Mouse (Mus musculus) layer of hippocampus, adult 9-10 months (tissue): Measurements from ENCODE around the gene Nfatc2ip.

Source experiments
- DNase-seq: peaks from one replicate; pipeline ENCODE4 v3.0.0; 2022; ENCODE audit warnings: low spot score

Nfatc2ip gene

DNA sequence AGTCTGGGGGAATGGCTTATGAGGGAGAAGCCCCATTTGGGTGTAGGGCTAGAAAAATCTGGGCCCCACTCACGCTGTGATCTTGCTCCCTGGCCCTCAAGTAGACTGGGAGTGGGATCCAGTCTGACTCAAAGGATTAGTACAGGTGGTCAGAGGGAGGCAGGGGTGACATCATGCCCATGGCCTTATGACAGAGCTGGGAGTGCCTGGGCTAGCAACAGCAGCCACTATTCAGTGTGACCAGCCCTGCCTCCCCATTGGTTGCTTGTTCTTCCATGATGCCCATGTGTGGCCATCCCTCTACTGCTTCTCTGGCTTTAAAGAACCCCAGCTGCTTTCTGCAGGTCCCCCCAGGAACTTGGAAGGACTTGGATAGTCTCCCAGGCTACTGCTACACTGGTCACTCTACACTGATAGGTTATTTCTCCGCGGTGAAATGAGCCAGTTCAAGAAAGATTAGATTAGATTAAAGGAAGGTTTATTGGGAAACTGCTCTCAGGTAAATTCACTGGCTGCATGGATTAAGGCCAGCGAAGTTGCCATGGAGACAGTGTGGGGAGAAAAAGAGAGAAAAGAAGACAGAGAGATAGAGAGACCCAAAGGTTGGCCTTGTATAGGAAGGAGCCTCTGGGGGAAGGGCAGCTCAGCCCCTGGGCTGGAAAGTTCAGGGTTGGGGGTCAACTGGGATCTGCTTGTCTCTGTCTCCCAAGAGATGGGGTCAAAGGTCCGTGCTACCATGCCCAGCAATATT lies 40.5 kb downstream of the Nfatc2ip start:
- DNase-seq, result no peak

DNA sequence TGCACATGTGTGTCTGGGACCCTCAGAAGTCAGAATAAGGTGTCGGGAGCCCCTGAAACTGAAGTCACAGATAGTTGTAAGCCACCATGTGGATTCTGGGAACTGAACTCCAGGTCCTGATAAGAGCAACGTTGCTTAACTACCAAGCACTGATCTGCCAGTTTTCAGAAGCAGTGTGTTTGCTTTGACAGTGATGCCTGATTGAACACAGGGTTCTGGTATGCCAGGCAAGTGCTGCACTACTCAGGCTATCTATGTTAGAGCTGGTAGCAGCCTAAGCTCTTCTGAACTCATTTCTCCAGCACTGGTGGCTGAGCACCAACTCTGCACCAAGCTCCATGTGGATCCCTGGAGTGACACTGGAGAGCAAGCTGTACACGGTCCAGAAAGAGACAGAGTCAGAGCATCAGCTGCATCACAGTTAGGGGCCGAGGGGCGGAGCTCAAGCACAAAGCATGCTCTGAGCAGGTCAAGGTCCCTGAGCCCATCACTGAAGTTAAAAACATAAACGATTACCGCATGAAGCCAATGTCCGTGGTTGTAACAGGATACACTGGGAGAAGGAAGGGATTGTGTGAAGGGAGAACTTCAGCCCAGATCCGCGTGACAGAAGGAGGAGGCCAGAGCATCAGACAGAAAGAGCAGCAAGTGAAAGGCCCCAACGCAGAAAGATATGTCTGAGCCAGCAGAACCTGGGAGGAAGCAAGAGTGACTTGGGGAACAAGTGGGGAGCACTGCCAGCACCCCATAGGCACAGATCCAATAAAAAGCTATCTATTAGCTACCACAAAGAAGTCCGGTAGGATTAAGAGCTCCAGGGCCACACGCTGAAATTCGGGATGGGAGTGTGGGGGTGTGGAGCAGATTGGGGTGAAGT lies 41.6 kb downstream of the Nfatc2ip start:
- DNase-seq, result no peak

DNA sequence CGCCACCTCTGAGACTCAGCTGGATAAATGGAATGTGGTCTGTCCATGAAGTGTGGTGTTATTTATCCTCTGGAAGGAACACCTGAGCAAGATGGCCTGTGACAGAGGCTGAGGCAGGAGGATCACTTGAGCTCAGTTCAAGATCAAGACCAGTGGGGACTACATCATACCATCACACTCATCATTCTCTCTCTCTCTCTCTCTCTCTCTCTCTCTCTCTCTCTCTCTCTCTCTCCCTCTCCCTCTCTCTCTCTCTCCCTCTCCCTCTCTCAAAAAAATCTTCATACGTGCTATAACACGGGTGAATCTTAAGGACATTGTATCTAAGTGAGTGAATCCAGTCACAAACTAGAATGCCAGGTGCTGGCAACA lies 42.6 kb downstream of the Nfatc2ip start:
- DNase-seq, result no peak

DNA sequence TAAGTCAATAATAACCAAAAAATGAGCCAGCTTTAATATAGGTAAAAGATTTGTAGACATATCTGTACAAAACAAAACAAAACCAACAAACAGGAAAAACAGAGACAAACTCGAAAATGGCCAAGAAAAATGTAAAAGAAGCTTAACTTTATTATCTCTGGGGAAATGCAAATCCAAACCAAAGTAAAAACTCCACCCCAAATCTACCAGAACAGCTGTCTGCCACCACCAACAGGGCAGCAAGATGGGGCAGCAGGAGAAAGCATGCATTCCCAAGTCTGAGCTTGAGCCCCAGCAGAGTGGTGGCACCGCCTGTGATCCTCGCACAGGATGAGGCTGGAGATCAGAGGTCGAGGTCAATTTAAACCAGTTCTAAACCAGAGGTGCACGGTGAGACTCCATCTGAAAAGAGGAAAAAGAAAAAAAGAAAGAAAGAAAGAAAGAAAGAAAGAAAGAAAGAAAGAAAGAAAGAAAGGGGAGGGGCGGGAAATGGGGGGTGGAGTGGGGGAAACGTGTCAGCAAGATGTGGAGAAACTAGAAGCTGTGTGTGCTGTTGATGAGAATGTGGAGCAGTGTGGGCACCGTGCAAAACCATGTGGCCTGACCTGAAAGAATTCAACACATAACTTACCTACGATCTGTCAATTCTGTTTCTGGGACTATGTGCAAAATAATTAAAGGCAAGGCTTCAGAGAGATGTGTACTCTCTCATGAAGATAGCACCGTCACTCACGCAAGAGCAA lies 43.1 kb downstream of the Nfatc2ip start:
- DNase-seq, result no peak

DNA sequence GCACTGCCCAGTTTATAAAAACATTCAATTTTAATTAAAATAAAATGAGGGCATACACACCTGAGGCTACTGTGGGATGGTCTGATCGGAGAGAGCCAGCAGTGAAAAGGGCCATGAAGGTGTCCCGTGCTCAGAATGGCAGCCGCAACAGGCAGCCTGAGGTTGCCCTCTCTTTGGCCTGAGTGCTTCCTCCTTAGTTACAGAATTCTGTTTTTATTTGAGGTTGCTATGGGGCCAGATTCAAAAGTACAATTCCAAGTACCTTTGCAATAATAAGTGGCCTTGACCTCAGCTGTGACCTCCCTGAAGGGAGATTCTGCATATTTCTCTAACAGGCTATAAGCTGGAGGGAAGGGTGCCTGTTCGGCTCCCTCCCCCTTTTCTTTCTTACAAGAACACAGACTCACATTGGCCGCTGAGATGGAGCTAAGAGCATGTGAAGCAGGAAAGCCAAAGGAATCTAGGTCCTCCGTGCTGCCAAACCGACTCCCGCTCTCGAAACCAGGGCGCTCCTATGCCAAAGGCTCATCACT lies 45.1 kb downstream of the Nfatc2ip start:
- no peak for DNase-seq

DNA sequence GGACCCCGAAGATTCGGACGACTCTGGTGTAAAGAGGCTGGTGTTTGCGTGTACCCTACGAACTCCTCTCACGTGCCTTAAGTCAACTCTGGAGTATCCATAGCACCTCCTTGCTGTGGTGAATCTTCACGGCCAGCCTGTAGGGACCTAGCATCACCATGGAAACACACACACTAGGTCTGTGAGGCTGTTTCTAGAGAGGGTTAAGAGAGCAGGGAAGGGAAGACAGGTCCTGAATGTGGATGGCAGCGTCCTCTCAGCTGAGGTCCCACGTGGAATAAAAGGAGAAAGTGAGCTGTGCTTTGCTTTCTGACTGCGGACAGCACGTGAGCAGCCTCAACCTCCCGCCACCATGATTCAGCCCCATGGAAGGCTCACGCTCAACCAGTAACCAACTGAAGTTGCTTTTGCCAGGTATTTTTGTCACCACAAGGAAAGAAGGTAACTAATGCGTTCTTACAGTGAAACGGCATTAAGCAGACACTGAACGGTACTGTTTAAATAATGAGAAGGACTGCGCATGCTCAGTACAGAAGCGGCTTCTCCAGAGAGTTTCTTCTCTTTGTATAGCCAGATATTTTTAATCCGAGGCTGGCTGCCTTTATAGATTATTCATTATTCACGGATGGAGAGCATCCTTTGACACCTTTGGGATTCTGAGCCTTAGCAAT lies 45.7 kb downstream of the Nfatc2ip start:
- no peak for DNase-seq

DNA sequence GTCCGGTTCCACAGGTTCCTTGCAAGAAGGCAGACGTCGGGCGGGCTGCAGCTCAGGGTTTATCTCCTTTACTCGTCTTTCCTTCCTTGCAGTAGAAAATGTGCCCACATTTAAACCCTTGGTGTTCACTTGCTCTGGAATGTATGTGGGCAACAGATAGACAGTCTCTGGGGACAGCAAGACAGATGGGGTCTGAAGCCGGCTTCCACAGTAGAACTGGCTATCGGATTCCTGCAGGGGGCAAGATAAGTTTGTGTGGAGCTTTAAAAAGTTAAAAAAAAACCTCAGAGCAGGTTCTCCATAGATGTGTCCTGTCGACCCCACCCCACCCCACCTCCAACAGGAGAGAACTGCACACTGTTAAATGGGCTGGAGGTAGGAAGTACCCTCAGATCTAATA lies 48.2 kb downstream of the Nfatc2ip start:
- DNase-seq, result no peak

DNA sequence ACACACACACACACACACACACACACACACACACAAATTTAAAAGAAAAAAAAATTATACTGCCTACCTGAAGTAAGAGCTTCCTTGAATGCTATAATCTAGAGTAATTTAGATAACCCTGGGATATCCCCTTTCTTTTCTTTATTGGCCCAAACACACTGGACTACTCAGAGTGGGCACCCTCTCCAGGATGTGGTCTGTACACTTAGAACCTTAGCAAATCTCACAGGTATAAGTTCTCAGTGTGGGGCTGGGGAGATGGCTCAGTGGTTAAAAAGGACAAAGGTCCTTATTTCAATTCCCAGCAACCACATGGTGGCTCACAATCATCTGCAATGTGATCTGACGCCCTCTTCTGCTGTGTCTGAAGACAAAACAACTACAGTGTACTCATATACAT lies 49.4 kb downstream of the Nfatc2ip start:
- no peak for DNase-seq

DNA sequence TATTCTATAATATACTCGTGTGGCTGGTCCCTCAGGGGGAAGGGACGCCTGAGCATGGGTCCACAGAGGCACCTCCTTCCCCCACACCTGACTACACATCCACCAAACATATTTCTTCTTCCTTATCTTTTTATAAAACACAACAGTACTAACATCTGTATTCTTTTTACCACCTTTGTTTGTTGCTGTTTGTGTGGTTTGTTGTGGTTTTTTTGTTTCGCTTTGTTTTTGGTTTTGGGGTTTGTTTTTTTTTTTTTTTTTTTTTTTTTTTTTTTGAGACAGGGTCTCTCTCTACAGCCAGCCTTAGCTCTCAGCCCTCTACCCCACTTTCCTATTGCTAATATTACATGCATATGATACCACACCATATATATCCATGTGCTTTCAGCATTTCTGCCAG lies 50.6 kb downstream of the Nfatc2ip start:
- DNase-seq, result no peak

DNA sequence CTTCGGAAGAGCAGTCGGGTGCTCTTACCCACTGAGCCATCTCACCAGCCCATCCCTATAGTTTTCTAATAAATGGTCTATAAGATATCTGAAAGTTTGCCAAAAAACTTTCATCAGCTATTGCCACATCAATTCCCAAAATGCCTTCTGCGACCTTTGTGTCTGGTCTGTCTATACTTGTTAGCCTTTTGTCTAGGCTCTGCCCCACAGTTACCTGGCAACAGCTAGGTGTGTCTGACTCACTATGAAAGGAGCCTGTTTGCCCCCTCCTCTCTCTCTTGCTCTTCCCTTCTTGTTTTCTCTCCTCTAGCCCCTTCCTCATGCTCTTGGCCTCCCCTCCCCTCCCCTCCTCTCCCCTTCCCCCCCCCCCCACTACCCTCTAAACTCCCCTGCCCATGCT lies 51.0 kb downstream of the Nfatc2ip start:
- DNase-seq, result no peak

DNA sequence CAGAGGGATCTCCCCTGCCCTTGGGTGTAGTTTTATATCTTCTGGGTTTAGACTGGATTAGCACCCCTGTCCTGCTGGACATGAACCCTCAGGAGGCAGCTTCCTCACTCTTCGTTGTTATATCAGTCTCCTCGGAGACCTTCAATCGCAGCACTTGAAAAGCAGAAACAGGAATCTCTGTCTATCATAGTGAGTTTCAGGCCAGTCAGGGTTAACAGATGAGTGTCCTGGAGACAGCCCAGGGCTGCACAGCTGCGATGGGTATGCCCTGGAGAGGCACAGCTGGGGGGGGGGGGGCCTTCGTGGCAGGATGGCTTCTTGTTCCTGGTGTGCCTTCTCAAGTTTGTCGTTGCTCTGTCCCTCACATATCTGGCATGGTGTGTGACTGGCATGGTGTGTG lies 55.6 kb downstream of the Nfatc2ip start:
- DNase-seq, result no peak

DNA sequence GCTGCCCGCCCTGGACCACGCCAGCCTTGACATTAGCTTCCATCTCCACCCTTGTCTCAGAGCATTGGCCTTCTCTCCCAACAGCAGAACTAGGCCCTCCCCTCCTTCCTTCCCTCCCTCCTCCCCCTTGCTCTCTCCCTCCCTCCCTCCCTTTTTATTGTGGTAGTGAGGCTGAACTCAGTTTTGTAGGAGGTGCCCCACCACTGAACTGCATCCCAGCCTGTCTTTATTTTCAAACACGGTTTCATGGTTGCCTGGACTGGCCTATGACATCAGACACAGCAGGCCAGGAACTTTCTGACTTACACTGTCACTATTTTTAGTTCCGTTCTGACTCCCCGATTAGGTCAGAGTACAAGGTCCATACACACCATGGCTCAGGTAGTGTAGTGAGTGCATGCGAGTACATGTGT lies 56.3 kb downstream of the Nfatc2ip start:
- no peak for DNase-seq

DNA sequence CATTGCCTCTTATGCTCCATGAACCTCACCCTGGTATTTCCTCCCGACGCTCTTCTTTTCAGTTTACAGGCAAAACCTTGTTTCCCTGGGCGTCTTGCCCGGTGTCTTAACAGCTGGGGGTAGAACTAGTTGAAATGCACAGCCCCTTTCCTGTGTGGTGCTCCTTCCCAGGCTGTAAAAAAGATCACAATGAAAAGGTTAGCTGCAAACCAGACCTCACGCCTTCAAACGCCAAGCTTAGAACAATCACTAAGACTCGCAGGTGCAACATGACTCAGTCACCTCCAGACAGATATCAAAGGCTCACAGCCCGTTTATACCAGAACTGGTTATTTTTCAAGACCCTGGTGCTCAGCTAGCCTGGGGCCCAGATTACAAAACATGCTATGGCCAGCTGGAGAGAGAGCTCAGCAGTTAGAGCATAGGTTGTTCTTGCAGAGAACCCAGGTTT lies 57.0 kb downstream of the Nfatc2ip start:
- no peak for DNase-seq

DNA sequence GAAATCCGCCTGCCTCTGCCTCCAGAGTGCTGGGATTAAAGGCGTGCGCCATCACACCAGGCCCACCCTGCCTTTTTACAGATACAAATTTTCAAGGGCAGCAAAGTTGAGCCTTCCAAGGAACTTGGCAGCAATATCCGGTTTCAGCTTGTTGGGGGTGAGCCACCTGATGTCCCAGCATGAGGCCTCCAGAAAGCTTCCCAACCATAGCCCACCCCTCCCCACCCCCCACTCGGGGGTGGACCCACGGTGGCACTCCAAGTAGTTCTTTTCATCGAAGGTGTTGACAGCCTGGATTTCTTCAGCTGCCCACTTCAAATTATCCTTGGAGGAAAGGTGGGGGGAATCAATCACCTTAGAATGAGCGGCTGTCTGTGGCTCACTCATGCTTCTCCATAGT lies 57.6 kb downstream of the Nfatc2ip start:
- DNase-seq, result no peak

DNA sequence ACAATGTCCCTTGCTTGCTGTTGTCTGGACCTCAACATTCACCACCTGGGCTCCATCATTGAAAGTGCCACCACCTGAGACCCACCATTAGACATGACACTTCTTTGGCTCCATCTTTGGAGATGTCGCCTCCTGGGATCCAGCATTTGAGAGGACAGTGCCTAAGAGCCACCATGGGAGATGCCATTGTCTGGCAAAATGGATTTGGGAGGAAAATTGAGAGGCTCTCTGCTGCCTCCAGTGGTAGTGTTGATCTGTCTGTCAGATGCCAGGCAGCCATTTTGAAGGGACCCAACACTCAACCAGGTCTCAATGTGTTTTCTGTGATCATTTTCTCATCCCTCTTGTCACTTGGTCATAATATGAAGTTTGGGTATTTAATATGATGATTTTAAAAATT lies 61.0 kb downstream of the Nfatc2ip start:
- DNase-seq, result no peak
